Mouse (Mus musculus) intestine, embryonic 16.5 days (tissue): ENCODE measurements around the gene Wasf1. TPM values are rescaled to one million over a fixed set of nuclear protein-coding genes. Genes with fewer than 3 reads are reported as not detected.

Experiments used
- ATAC-seq: fragments of 200-750 bp; cut with Nextera tagmentation; 2 replicates; pipeline ENCODE4 v1.8.0; 2017; ENCODE audit warnings: moderate TSS enrichment, moderate library complexity
- H3K27ac ChIP-seq: fragments of 300-500 bp; sonication (generic); 2 replicates; pipeline ENCODE4 v1.5.1; 2014; ENCODE audit warnings: mild to moderate bottlenecking, low read length
- H3K27me3 ChIP-seq: fragments of 300-500 bp; sonication (generic); replicated peaks from 2 replicates; pipeline ENCODE4 v1.6.1; 2014; ENCODE audit warnings: low read length, control low read depth, mixed read lengths; ENCODE audit not compliant: control insufficient read depth, insufficient read depth
- H3K36me3 ChIP-seq: fragments of 300-500 bp; sonication (generic); 2 replicates; pipeline ENCODE4 v1.6.1; 2014; ENCODE audit warnings: low read length, control low read depth; ENCODE audit not compliant: control insufficient read depth, insufficient read depth
- H3K4me1 ChIP-seq: fragments of 300-500 bp; sonication (generic); 2 replicates; pipeline ENCODE4 v1.6.1; 2014; ENCODE audit warnings: low read length, control low read depth, mixed read lengths; ENCODE audit not compliant: control insufficient read depth, insufficient read depth
- H3K4me2 ChIP-seq: fragments of 300-500 bp; sonication (generic); 2 replicates; pipeline ENCODE4 v1.6.1; 2014; ENCODE audit warnings: low read depth, low read length, control low read depth
- H3K4me3 ChIP-seq: fragments of 300-500 bp; sonication (generic); 2 replicates; pipeline ENCODE4 v1.5.1; 2014; ENCODE audit warnings: mild to moderate bottlenecking, low read length
- H3K9ac ChIP-seq: fragments of 300-500 bp; sonication (generic); 2 replicates; pipeline ENCODE4 v1.6.1; 2014; ENCODE audit warnings: low read depth, low read length
- H3K9me3 ChIP-seq: fragments of 300-500 bp; sonication (generic); 2 replicates; pipeline ENCODE4 v1.6.1; 2016; ENCODE audit warnings: low read length, control low read depth; ENCODE audit not compliant: control insufficient read depth
- WGBS: fragments of 180-500 bp; shearing (Covaris S2); extraction: QIAGEN DNeasy Blood & Tissue Kit; methylation state at CpG from one replicate; pipeline ENCODE4 v1.1.7; 2014; 5-methylcytosine and 5-hydroxymethylcytosine counted together
- polyA plus RNA-seq: library from polyadenylated mRNA; unstranded; fragments of >200 nt; fragmentation: Nextera tagmentation; extraction: Ambion mirVana; gene quantifications from 2 replicates; pipeline ENCODE4 v1.2.1, GENCODE M21; 2015

Gene Wasf1
- polyA plus RNA-seq, result 9.4 and 10.4 TPM in 2 replicates

GRCm38 (mm10) chr10:40882831-40883643 lies at the start of gene Wasf1, which contains the start of gene Cdc40:
TSS of gene Wasf1 (plus strand) at chr10:40883475.
TSS of gene Cdc40 (minus strand) at chr10:40883311.
- H3K4me3 ChIP-seq, result peak within 1 kb of the TSS; percentile 74
- no peaks in the 10 kb centered on the region for H3K9me3 ChIP-seq
- H3K27me3 ChIP-seq, result no peaks in the 10 kb centered on the region
- under 1% methylated on average over 44 of the region's 44 CpGs for WGBS
- H3K4me1 ChIP-seq, result peaks cover 16% of the 10 kb centered on the region
- no peaks in the 10 kb centered on the region for H3K36me3 ChIP-seq
- peak within 1 kb of the TSS; percentile 83 for H3K27ac ChIP-seq
- ATAC-seq, result peak; percentile 98
- H3K9ac ChIP-seq, result peak within 1 kb of the TSS; percentile 86
- peak within 1 kb of the TSS; percentile 82 for H3K4me2 ChIP-seq

GRCm38 (mm10) chr10:40840086-40840485 lies 43.2 kb upstream of the Wasf1 start:
- 87% methylated on average over 5 of the region's 5 CpGs for WGBS
- H3K4me2 ChIP-seq, result no peak overlapping the region
- H3K4me1 ChIP-seq, result no peaks in the 10 kb centered on the region
- ATAC-seq, result no peak
- H3K4me3 ChIP-seq, result no peak overlapping the region
- H3K27ac ChIP-seq, result no peak overlapping the region
- H3K9ac ChIP-seq, result no peak overlapping the region
- peaks cover 14% of the 10 kb centered on the region for H3K36me3 ChIP-seq
- no peaks in the 10 kb centered on the region for H3K27me3 ChIP-seq
- H3K9me3 ChIP-seq, result no peaks in the 10 kb centered on the region

GRCm38 (mm10) chr10:40843841-40844240 lies 39.4 kb upstream of the Wasf1 start:
- Histone ChIP-seq H3K36me3 (peaks cover 14% of the 10 kb centered on the region), H3K4me2 (no peak overlapping the region), H3K4me1 (no peaks in the 10 kb centered on the region), H3K27ac (no peak overlapping the region), H3K4me3 (no peak overlapping the region), H3K27me3 (no peaks in the 10 kb centered on the region), H3K9ac (no peak overlapping the region), H3K9me3 (no peaks in the 10 kb centered on the region)
- 85% methylated on average over 5 of the region's 5 CpGs for WGBS
- ATAC-seq, result no peak

- Histone ChIP-seq H3K36me3 (peaks cover 14% of the 10 kb centered on the region), H3K27ac (no peak overlapping the region), H3K4me2 (no peak overlapping the region), H3K4me3 (no peak overlapping the region), H3K27me3 (no peaks in the 10 kb centered on the region), H3K9me3 (no peaks in the 10 kb centered on the region), H3K9ac (no peak overlapping the region), H3K4me1 (no peaks in the 10 kb centered on the region)
- no peak for ATAC-seq
- whole genome bisulfite sequencing, result 70% methylated on average over 10 of the region's 10 CpGs
These were observed 38.7 kb upstream of the Wasf1 start for GRCm38 (mm10) chr10:40844546-40844945.

GRCm38 (mm10) chr10:40845626-40846025 lies 37.6 kb upstream of the Wasf1 start:
- no peak for ATAC-seq
- no peak overlapping the region for H3K4me3 ChIP-seq
- no peak overlapping the region for H3K4me2 ChIP-seq
- peaks cover 14% of the 10 kb centered on the region for H3K36me3 ChIP-seq
- H3K9ac ChIP-seq, result no peak overlapping the region
- H3K4me1 ChIP-seq, result no peaks in the 10 kb centered on the region
- H3K27ac ChIP-seq, result no peak overlapping the region
- H3K27me3 ChIP-seq, result no peaks in the 10 kb centered on the region
- H3K9me3 ChIP-seq, result no peaks in the 10 kb centered on the region
- WGBS, result 78% methylated on average over 6 of the region's 6 CpGs

- ATAC-seq, result no peak
- Histone ChIP-seq H3K36me3 (peaks cover 7% of the 10 kb centered on the region; the same call in 1 of the 2 replicates), H3K27ac (no peak overlapping the region), H3K4me3 (no peak overlapping the region), H3K4me2 (no peak overlapping the region), H3K9me3 (no peaks in the 10 kb centered on the region), H3K27me3 (no peaks in the 10 kb centered on the region), H3K9ac (no peak overlapping the region), H3K4me1 (no peaks in the 10 kb centered on the region)
- WGBS, result 90% methylated on average over 10 of the region's 10 CpGs
These were observed 36.0 kb upstream of the Wasf1 start for GRCm38 (mm10) chr10:40847176-40847874.

GRCm38 (mm10) chr10:40850644-40851043 lies 32.6 kb upstream of the Wasf1 start:
- WGBS, result 90% methylated on average over 2 of the region's 2 CpGs
- H3K9ac ChIP-seq, result no peak overlapping the region
- no peaks in the 10 kb centered on the region for H3K9me3 ChIP-seq
- H3K27me3 ChIP-seq, result no peaks in the 10 kb centered on the region
- no peak overlapping the region for H3K4me3 ChIP-seq
- ATAC-seq, result no peak
- H3K4me2 ChIP-seq, result no peak overlapping the region
- H3K4me1 ChIP-seq, result no peaks in the 10 kb centered on the region
- no peaks in the 10 kb centered on the region for H3K36me3 ChIP-seq
- no peak overlapping the region for H3K27ac ChIP-seq

GRCm38 (mm10) chr10:40851138-40851537 lies 32.1 kb upstream of the Wasf1 start:
- Histone ChIP-seq H3K9ac (no peak overlapping the region), H3K4me1 (no peaks in the 10 kb centered on the region), H3K36me3 (no peaks in the 10 kb centered on the region), H3K9me3 (no peaks in the 10 kb centered on the region), H3K27me3 (no peaks in the 10 kb centered on the region), H3K4me3 (no peak overlapping the region), H3K4me2 (no peak overlapping the region), H3K27ac (no peak overlapping the region)
- no peak for ATAC-seq

GRCm38 (mm10) chr10:40855616-40856015 lies 27.7 kb upstream of the Wasf1 start:
- no peaks in the 10 kb centered on the region for H3K36me3 ChIP-seq
- no peak for ATAC-seq

More at GRCm38 (mm10) chr10:40855616-40856015, 27.7 kb upstream of the Wasf1 start:
- H3K9ac ChIP-seq, result no peak overlapping the region
- 56% methylated on average over 2 of the region's 2 CpGs for WGBS
- H3K4me3 ChIP-seq, result no peak overlapping the region
- no peak overlapping the region for H3K27ac ChIP-seq
- H3K4me1 ChIP-seq, result no peaks in the 10 kb centered on the region
- H3K27me3 ChIP-seq, result no peaks in the 10 kb centered on the region
- no peak overlapping the region for H3K4me2 ChIP-seq
- H3K9me3 ChIP-seq, result no peaks in the 10 kb centered on the region
